Mouse (Mus musculus): Measurements from ENCODE around the gene Atrn. TPM values are rescaled to one million over a fixed set of nuclear protein-coding genes. Genes with fewer than 3 reads are reported as not detected.
A peak's percentile ranks its signal among the peaks of the same experiment; 100 is the strongest.

The Atrn gene
- 4.6 and 8.6 TPM in 2 replicates for polyA plus RNA-seq (2012; rRNA removed)

GRCm38 (mm10) chr2:130905751-130906583 is at the start of gene Atrn, which contains the start of gene 4930402H24Rik:
Atrn (plus strand) TSS chr2:130906495.
4930402H24Rik (minus strand) TSS chr2:130906406.
- DNase-seq (ENCODE audit: low read depth, low spot score), result peak; percentile 55
- 2% methylated on average over 50 of the region's 50 CpGs for WGBS

- WGBS, result 82% methylated on average over 3 of the region's 3 CpGs
Observed at GRCm38 (mm10) chr2:130862091-130862490, 44.2 kb upstream of the Atrn start.

GRCm38 (mm10) chr2:130870916-130871315 is 35.4 kb upstream of the Atrn start:
- peak; percentile 61 for DNase-seq (ENCODE audit: low read depth, low spot score)
- 34% methylated on average over 5 of the region's 5 CpGs for WGBS

More at GRCm38 (mm10) chr2:130862091-130862490, 44.2 kb upstream of the Atrn start:
- no peak for DNase-seq (ENCODE audit: low read depth, low spot score)

DNA sequence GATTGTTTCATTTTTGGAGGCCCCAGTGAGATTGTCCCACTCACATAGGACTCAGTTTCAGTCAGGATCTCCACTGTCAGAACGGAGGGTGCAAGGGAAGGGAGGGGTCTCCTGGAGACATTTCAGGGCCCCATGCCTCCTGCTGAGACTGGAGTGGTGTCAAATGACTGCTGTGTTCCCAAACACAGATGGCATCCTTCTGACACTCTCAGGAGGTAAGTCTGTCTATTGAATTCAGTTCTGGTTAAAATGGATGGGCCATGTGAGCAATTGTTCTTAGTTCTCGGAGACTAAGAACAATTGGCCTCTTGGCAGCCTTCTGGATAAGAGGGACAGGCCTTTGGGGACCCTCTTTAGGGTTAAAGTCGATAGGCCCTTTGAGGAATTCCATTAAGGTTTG is 28.9 kb upstream of the Atrn start:
- no peak for DNase-seq (ENCODE audit: low read depth, low spot score)
- WGBS, result 81% methylated on average over 3 of the region's 3 CpGs

DNA sequence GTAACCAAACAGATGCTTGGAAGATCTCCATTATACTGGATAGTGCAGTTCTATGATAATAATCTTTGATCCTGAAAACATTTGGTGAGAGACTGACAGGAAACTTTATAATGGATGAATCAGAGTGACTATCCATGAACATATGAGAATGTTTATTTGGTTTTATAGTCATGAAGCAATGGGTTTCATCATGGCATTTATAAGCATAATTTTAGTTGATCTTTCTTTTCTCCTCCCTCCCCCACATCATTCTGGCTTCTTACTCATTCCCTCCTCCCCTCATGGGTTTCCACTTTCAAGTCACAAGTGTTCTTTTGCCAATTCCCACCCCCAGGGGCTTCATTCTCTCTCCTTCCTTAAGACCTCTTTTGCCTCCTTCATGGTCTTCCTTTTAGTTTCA is 19.3 kb upstream of the Atrn start:
- DNase-seq (ENCODE audit: low read depth, low spot score), result no peak

DNA sequence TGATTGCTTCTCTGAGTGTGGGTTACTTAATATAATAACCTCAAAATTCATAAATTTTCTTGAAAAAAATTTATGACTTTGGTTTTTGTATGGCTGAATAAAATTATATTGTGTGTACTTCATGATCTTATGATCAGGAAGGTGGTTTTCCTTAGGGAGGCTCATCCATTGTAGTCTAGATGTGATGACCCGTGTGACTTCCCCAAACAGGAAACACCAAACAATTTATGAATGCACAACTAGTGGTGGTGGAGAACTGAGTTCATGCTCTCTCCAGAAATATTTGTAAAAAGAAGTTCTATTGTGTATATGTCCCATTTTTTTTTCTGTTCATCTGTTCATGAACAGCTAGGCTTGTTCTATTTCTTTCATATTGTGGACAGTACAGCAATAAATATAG is 18.8 kb upstream of the Atrn start:
- no peak for DNase-seq (ENCODE audit: low read depth, low spot score)
- 70% methylated on average over 1 of the region's 1 CpGs for WGBS

GRCm38 (mm10) chr2:130896944-130897343 is 9.4 kb upstream of the Atrn start:
- 46% methylated on average over 2 of the region's 2 CpGs for WGBS
- no peak for DNase-seq (ENCODE audit: low read depth, low spot score)

DNA sequence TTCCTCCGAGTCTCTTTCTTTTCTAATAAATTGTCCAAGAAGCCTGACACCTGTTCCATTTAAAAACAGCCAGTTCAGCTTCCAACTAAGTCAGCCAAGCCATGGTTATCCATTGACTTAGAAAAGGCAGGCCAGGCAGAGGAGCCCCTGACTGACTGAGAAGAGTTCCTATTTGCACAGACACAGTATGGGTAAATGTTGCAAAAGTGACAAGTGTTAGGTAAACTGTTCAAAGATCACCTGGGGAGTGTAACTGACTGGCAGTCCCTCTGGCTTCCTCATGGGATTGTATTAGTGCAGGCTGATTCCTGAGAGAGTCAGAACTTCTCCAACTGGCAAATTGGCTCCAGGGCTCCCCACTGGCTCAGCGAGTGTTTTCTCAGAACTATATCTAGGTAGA is 8.4 kb upstream of the Atrn start:
- WGBS, result 31% methylated on average over 2 of the region's 2 CpGs
- DNase-seq (ENCODE audit: low read depth, low spot score), result no peak

DNA sequence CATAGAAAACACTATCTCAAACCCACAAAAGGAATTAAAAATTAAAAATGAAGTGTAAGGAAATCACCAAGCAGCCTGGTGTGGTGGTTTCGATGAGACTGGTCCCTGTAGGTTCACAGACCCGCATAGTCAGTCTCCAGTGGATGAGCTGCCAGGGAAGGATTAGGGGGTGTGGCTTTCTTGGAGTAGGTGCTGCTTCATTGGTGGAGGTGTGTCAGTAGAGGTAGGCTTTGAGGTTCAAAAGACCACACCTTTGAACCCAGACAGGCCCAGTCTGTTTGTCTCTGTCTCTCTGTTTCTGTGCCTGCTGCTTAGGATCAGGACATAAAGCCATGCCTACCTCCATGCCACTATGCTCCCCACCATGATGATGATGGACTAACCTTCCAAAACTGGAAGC is 7.5 kb upstream of the Atrn start:
- 26% methylated on average over 2 of the region's 2 CpGs for WGBS
- DNase-seq (ENCODE audit: low read depth, low spot score), result peak; percentile 32

- DNase-seq (ENCODE audit: low read depth, low spot score), result no peak
- under 1% methylated on average over 51 of the region's 58 CpGs for WGBS
Observed at GRCm38 (mm10) chr2:130906584-130907315, 455 bp downstream of the Atrn start.

DNA sequence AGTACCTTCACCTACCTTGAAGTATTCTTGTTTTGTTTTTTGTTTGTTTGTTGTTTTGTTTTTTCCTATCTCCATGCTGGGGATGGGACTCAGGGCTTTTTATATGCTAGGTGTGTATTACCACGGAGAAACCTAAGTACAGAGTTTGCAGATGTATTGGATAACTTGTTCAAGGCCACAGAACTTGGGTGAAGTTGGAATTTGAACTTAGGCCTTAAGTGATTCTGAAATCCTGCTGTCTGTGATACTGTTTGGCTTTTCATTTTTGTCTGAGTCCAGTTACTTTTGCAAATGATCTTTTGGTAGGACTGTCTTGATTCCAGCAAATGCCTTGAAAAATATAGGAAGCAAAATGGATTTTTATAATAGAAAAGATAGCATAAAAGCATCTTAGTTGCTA is 5.4 kb downstream of the Atrn start:
- DNase-seq (ENCODE audit: low read depth, low spot score), result no peak
- 31% methylated on average over 1 of the region's 1 CpGs for WGBS

GRCm38 (mm10) chr2:130914873-130915272 is 8.6 kb downstream of the Atrn start:
- WGBS, result 94% methylated on average over 1 of the region's 1 CpGs
- DNase-seq (ENCODE audit: low read depth, low spot score), result no peak

DNA sequence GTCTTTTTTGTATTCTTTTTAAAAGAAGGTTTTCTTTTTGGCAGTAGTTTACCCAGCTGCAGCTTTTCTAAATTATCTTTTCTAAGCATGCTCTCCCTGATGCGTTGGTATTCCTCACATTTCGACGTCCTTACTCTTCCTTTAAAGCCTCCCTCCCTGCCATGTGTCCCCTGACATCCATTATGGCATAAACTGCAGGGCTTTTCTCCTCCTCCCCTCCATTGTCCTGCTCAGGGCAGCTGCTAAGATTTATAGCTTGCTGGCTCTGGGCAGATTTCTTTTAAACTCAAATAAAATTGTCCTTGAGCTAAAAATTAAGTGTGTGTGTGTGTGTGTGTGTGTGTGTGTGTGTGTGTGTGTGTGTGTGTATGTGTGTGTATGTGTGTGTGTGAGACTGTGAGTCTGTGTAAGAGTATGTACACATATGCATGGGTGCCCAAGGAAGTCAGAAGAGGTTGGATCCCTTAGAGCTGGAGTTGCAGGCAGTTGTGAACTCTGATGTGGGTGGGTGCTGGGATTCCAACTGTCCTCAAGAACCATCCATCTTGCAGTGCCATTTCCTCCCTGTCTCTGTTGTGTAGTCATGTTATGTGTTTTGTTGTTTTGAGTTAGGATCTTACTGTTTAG is 10.3 kb downstream of the Atrn start:
- no peak for DNase-seq (ENCODE audit: low read depth, low spot score)
- 45% methylated on average over 3 of the region's 3 CpGs for WGBS

DNA sequence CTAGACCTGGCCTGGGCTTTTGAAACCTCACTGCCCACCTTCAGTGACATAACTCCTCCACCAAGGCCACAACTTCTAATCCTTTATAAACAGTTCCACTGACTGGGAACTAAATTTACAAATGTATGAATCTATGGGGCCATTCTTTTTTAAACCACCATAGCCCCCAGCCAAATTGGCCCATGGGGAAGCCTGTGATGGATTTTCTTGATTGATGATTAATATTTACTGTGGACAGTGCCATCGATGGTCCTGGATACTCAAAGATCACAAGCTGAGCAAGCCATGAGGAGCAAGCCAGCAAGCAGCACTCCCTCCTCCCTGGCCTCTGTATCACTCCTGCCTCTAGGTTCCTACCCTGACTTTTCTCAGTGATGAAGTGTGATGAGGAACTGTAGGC is 11.4 kb downstream of the Atrn start:
- 94% methylated on average over 1 of the region's 1 CpGs for WGBS
- no peak for DNase-seq (ENCODE audit: low read depth, low spot score)

- DNase-seq (ENCODE audit: low read depth, low spot score), result no peak
- 49% methylated on average over 5 of the region's 5 CpGs for WGBS
Observed at GRCm38 (mm10) chr2:130919062-130919593, 12.8 kb downstream of the Atrn start.

DNA sequence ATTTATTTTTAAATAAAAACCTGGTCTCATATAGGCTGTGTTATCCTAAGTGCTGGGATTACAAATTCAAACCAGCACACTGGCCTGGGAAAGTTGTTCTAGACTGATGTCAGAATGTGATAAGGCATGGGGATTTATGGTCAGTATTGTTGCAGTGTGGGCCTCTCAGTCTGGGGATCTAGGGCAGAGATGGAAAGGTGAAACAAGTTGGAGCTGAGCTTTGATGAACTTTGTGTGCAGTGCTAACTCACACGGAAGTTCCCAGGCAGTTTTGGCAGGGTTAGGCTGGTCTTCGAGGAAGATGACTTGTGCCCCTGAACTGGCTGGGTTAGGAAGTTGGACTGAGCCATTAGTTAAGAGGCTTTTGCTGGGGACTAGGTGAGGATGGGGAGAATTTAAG is 18.7 kb downstream of the Atrn start:
- DNase-seq (ENCODE audit: low read depth, low spot score), result no peak
- 35% methylated on average over 2 of the region's 2 CpGs for WGBS

- no peak for DNase-seq (ENCODE audit: low read depth, low spot score)
- WGBS, result 35% methylated on average over 4 of the region's 4 CpGs
Observed at GRCm38 (mm10) chr2:130928031-130928430, 21.7 kb downstream of the Atrn start.

DNA sequence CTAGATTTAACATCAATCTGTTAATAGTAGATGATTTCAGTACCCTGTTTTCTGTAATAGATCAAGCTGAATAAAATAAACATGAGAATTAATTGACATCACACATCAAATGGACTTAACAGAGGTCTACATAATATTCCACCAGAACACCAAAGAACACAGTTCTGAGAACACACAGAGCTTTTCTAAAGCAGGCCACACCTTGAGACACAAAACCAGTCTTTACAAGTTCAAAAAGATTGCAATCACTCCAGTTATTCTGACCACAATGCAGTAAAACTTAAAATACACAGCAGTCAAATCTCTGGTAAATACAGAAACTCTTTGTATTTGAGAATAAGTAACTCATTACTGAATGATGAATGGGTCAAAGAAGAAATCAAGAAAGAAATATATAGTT is 22.2 kb downstream of the Atrn start:
- DNase-seq (ENCODE audit: low read depth, low spot score), result no peak

DNA sequence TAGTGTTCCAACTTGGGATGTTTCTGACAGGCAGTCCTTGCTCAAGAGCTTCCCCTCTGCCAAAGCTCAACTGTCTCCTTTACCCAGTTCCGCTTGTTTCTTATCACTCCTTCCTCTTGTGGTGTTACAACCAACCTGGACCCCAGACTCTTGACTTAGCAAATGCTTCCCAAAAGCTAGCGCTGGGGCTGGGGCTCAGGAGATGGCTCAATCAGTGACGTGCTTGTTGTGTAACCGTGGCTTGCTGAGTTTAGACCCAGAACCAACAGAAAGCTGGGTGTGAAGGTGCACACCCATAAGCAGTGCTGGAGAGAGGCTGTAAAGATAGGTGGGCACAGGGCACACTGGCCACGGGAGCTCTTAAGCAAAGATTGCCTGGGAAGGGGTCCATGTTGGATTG is 23.7 kb downstream of the Atrn start:
- 49% methylated on average over 5 of the region's 5 CpGs for WGBS
- DNase-seq (ENCODE audit: low read depth, low spot score), result no peak

DNA sequence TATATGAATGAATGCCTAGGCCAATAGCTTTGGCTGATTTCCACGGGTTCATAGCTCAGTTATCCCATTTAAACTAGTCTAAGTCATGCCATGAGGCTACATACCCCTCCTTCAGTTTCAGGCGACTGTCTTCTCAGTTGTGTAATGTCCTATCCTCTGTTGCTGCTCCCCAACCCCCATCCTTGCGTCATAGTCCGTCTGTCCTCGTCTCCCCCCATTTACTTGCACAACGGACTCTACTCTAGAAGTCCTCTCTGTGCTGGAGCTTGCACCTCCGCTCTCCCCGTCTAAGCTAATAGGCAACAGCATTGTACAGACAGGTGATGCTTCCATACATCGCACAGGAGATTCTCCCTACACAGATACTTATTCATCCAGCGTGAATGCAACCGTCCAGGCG is 26.6 kb downstream of the Atrn start:
- DNase-seq (ENCODE audit: low read depth, low spot score), result no peak
- WGBS, result 88% methylated on average over 12 of the region's 12 CpGs
